Mouse (Mus musculus): ENCODE data around the gene Llgl2.

- TF ChIP-seq CTCF (IDR thresholded peaks at IDR 0.05) (no peak), EP300 (IDR thresholded peaks at IDR 0.05) (no peak)
Measured at GRCm38 (mm10) chr11:115791919-115792318, 31.9 kb upstream of the Llgl2 start.
